Mouse (Mus musculus) bone marrow, adult 2 months (tissue): ENCODE data around the gene Lix1l.
"Not testable (repeated sequence)": the region's sequence is repeated elsewhere in the genome, so short reads cannot be mapped to it uniquely, and the experiment has no call there.

Experiments
- CTCF ChIP-seq: fragments of 200-500 bp; IDR thresholded peaks from 2 replicates; pipeline ENCODE4 v1.5.1; 2011; ENCODE audit warnings: low read length, control low read depth; ENCODE audit not compliant: control insufficient read depth, insufficient read depth
- POLR2A ChIP-seq: fragments of 200-500 bp; IDR thresholded peaks from 2 replicates; pipeline ENCODE4 v1.6.1; 2011; ENCODE audit warnings: low read depth, mild to moderate bottlenecking, control low read depth, low read length, borderline replicate concordance; ENCODE audit not compliant: control insufficient read depth

GRCm38 (mm10) chr3:96606007-96606406 lies 5.1 kb downstream of the Lix1l start:
- not testable (repeated sequence) for TF ChIP-seq POLR2A, CTCF
